ENCODE assay signal across 14 mouse cellular contexts in the genomic region with DNA sequence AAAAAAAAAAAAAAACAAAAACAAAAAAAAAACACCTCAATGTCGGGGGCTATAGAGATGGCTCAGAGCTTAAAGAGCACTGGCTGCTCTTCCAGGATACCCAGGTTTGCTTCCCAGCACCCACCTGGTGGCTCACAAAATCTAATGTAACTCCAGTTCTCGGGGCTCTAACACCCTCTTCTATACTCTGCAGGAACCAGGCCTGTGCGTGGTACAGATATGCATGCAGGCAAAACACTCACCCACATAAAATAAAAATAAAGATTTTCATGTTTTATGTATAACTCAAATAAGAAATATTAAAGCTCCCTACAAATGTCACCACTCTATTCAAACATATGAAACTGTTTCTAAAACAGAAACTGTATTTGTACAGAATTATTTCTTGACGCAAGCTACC.
"Had no signal": no experiment of that assay in that cellular context is flagged by ENCODE, and none has a peak within 500 bp of the region (broad histone marks: within the 10 kb centered on the region; RNA-seq: fewer than 3 reads in every experiment).

No protein-coding gene starts in this region.

- DNase-seq: gastrocnemius, postnatal 14 days; gastrocnemius, postnatal 36 days; heart, adult 11 months; heart, adult 2 months; heart, postnatal 10 days; heart, postnatal 4 days; kidney, adult 18-20 months; kidney, adult 8-10 months; kidney, postnatal 10 days; kidney, postnatal 25 days; kidney, postnatal 4 days; layer of hippocampus, adult 9-11 months; layer of hippocampus, postnatal 36 days; left cerebral cortex, postnatal 4 days had no signal
